Mouse (Mus musculus): Measurements from ENCODE around the gene Tnni3. TPM values are rescaled to one million over a fixed set of nuclear protein-coding genes. Genes with fewer than 3 reads are reported as not detected.
A peak's percentile ranks its signal among the peaks of the same experiment; 100 is the strongest.
"Not testable (repeated sequence)": the region's sequence is repeated elsewhere in the genome, so short reads cannot be mapped to it uniquely, and the experiment has no call there.

The Tnni3 gene
- total RNA-seq (2014; fragmentation: Nextera tagmentation), result 2.1 and 10.2 TPM in 2 replicates
- total RNA-seq (2017), result 2.4 TPM in 1 of 2 replicates, not detected in the other

GRCm38 (mm10) chr7:4524212-4524922 lies at the start of gene Tnni3:
Tnni3 (minus strand) TSS chr7:4524229.
- ATAC-seq (replicated peaks; ENCODE audit: low FRiP score, low TSS enrichment, poor library complexity, severe bottlenecking), result not testable (repeated sequence)

GRCm38 (mm10) chr7:4572361-4572760 lies 48.3 kb upstream of the Tnni3 start:
- not testable (repeated sequence) for ATAC-seq (replicated peaks; ENCODE audit: low FRiP score, low TSS enrichment, poor library complexity, severe bottlenecking)

DNA sequence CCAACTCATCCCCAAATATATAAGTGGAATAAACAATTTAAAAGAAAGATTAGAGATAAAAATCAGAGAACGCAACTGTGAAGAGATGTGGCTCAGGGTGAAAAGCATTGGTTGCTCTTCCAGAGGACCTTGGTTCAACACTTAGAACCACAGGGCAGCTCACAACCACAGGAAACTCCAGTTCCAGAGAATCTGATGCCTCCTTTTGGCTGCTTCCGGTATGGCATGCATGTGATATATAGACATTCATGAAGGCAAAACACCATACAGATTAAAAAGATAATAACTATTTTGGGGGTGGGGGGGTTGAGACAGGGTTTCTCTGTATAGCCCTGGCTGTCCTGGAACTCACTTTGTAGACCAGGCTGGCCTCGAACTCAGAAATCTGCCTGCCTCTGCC lies 38.6 kb upstream of the Tnni3 start:
- ATAC-seq (replicated peaks; ENCODE audit: low FRiP score, low TSS enrichment, poor library complexity, severe bottlenecking), result no peak

DNA sequence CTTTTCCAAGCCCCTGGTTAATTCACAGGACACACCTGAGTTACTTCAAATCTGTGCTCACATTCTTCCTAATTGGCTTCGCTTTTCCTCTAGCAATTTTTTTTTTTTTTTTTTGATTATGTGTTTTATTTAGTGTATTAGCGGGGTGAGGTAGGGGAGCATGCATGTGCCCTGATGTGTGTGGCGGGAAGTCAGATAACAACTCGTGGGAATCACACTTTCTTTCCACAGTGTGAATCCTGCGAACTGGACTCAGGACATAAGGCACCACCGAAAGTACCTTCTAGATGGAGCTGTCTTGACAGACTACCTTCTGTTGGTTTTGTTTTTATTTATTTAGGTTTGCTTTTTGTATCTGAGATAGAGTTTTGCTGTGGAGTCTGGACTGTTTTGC lies 33.1 kb upstream of the Tnni3 start:
- ATAC-seq (replicated peaks; ENCODE audit: low FRiP score, low TSS enrichment, poor library complexity, severe bottlenecking), result no peak

DNA sequence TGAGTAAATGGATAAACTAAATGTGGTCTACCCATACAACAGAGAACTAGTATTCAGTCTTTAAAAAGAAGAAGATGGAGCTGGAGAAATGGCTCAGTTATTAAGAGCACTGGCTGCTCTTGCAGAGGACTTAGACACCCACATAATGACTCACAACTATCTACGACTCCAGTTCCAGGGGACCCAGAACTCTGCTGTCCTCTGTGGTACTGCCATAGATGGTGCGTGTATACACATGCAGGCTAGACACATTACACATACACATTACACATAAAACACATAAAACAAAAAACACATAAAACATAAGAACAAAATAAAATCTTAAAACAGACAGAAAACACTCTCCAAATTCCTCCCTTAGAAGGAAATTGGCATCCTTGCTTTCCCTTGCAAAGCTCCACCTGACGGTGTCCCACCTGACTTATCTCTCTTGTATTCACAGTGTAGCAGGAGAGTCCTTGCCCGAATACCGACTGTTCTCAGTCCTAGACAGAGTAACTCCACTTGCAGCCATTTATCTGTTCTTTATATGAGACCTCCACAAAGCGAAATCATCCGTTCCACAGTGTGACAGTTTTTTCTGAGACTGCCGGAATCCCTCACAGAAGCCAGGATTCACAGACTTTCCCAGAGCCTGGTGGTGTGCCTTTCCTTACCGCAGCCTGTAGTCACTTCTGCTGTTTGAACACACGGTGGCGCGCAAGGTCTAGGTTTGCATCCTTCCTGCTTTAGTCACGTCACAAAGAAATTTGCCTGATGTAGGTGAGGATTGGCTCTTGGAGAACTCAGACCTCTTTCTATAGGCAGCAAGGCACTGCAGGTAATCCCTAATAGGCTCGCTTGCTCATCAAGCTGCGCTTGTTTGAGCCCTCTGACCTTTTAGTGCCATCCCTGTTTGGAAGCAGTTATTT lies 32.5 kb upstream of the Tnni3 start:
- ATAC-seq (replicated peaks; ENCODE audit: low FRiP score, low TSS enrichment, poor library complexity, severe bottlenecking), result peak; percentile 97

DNA sequence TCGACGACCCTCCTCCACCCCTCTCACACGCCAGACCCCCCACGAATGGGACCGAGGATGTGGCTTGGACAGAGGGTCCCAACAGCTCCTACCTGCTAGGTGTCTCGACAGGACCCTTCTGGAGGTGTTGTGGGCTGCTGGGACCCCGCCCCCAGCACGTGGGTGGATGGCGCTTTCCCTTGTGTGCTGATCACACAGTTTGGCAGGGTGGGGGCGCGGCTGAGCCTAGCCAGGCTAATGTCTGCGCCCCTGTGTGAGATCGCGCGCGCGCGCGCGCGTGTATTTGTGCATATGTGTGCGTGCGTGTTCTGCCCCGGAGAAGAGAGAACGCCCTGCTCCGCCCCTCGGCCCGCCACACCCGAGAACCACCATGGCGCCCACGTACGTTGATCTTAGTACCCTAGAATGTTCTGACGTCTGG lies 23.2 kb upstream of the Tnni3 start, which contains the start of gene Syt5:
Gene Syt5 (minus strand): TSS at position 321 of the 421 bp plus-strand sequence.
- ATAC-seq (replicated peaks; ENCODE audit: low FRiP score, low TSS enrichment, poor library complexity, severe bottlenecking), result peak; percentile 26

- ATAC-seq (replicated peaks; ENCODE audit: low FRiP score, low TSS enrichment, poor library complexity, severe bottlenecking), result peak; percentile 45; the same call in 1 of the 2 replicates
These were observed 22.6 kb upstream of the Tnni3 start for GRCm38 (mm10) chr7:4546591-4547131.

DNA sequence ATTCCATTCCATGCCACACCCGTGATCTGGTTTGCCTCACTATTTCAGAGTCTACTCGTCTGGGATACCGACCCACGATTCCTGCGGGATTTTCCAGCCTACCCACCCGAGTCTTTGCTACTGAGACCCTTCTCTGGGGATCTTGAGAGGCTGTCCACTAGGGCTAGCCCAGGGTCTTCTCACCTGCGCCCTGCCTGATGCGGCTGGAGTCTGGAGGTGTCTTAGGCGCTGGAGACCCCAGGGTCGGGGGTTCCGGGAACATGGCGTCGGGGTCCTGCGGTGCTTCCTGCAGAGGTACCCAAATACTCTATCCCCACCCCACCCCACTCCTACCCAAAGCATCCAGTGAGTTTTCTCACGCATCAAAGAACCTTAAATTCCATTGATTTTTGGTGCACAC lies 22.0 kb upstream of the Tnni3 start:
- no peak for ATAC-seq (replicated peaks; ENCODE audit: low FRiP score, low TSS enrichment, poor library complexity, severe bottlenecking)

GRCm38 (mm10) chr7:4542013-4542412 lies 18.0 kb upstream of the Tnni3 start:
- no peak for ATAC-seq (replicated peaks; ENCODE audit: low FRiP score, low TSS enrichment, poor library complexity, severe bottlenecking)

- no peak for ATAC-seq (replicated peaks; ENCODE audit: low FRiP score, low TSS enrichment, poor library complexity, severe bottlenecking)
These were observed 17.3 kb upstream of the Tnni3 start for GRCm38 (mm10) chr7:4541344-4541743.

GRCm38 (mm10) chr7:4539019-4539418 lies 15.0 kb upstream of the Tnni3 start:
- ATAC-seq (replicated peaks; ENCODE audit: low FRiP score, low TSS enrichment, poor library complexity, severe bottlenecking), result no peak

GRCm38 (mm10) chr7:4537181-4537580 lies 13.2 kb upstream of the Tnni3 start:
- ATAC-seq (replicated peaks; ENCODE audit: low FRiP score, low TSS enrichment, poor library complexity, severe bottlenecking), result no peak

DNA sequence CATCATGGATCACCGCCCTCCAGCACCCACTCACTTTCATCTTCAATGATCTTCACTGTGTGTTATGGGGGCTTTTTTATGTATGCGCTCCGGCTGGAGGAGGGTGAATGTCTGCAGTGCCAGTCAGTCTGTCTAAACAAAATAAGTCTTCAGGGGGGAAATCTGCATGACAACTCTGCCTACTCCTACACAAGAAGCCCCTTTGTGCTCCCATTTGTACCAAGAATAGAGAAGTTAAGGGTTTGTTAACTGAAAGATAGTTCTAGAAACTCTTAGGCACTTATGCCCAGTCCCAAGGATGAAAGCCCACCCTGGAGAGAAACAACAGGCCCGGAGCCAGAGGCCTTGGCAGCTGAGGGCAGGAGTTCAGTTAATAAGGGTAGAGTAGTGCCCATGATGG lies 12.3 kb upstream of the Tnni3 start:
- no peak for ATAC-seq (replicated peaks; ENCODE audit: low FRiP score, low TSS enrichment, poor library complexity, severe bottlenecking)

DNA sequence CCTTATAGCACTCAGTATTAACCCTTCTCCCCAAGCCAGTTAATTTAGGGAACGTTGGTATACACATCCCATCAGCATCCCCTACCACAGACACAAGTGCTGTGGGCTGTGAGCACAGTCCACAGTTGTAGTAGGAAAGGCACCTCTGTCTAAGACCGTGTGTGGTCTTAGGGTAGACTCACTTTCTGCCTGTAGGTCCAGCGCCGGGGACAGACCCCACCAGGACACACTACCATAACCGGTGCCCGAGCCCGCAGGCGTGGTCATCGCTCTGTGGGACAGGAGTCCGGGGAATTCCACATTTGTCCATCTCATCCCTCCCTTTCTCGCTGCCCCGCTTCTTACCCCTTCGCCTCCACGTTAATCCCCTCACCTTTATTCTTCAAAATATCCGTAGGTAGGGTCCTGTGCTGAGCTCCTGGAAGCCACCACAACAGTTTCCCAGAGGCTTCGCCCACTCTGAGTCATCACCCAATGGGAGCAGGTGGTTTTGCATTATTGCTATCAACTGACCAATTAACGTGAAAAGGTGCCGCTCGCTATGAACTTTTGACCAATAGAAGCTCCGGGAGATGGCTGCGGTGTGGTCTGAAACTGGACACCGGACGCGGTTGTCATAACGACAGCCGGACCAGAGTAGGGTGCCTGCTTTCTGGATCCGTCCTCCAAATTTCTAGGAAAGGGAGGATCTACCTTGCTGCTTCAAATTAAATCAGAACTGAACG lies 8.1 kb upstream of the Tnni3 start, which contains the start of gene Dnaaf3:
Gene Dnaaf3 (minus strand): TSS at position 449 of the 725 bp plus-strand sequence.
- peak; percentile 91 for ATAC-seq (replicated peaks; ENCODE audit: low FRiP score, low TSS enrichment, poor library complexity, severe bottlenecking)

DNA sequence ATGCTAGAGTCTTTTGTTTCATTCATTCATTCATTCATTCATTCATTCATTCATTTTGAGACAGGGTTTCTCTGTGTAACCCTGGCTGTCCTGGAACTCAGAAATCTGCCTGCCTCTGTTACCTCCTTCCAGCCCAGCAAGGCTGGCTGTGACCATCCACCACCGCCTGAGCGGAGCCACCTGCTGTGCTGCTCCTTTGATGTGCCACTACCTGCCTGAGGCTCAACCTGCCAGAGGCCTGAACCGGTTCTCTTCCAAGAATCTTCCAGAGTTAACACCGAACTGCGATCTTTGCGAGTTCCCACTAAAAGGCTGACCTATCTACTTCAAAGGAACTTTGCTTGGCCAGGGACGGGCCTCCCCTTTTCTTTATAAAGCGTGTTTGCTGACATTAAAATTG lies 6.1 kb upstream of the Tnni3 start:
- not testable (repeated sequence) for ATAC-seq (replicated peaks; ENCODE audit: low FRiP score, low TSS enrichment, poor library complexity, severe bottlenecking)

GRCm38 (mm10) chr7:4527302-4527689 lies 3.3 kb upstream of the Tnni3 start:
- no peak for ATAC-seq (replicated peaks; ENCODE audit: low FRiP score, low TSS enrichment, poor library complexity, severe bottlenecking)

DNA sequence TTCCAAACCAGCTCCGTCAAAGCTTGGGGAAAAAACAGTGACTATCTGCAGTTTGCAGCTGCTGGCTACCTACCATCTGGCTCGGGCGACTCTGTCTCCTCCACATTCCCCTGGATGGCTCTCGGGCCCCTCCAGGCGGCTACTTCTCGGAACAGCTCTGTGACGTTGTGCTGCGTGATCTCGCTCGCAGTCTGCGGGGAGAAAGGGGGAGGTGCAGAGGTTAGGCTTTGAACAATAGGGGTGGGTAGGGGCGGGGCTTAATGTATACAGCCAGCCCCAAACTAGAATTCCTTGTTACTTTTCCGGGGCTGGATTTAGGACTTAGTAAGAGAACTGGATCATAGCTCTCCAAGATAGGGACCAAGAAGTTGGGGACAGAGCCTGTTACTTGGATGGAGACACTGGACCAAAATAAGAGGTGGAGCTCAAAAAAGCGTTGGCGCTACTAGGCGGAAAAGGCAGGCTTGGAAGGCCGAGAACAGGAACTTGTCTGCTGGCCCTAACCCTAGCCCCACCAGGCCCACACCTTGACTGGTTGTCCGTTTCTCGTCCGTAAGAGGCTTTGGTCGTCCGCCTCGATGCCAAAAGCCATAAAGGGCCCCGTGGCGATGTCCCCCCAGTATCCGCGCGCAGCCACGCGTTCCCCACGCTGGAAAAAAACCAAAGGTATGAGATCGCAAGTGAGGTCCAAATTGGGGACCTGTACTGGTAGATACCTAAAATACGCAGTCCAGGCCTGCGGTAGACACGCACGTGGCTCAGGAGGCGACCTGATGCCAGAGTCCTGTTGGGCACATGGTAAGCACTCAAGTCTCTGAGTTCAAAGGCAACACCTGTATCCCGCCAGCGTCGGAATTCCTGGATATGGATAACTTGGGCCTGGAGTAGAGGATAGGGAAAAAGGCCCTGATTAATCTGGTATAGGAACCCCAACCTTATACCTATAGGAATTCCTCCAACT lies 2.6 kb upstream of the Tnni3 start:
- peak; percentile 92 for ATAC-seq (replicated peaks; ENCODE audit: low FRiP score, low TSS enrichment, poor library complexity, severe bottlenecking)
